Mouse (Mus musculus) ES-E14 (cell line): Measurements from ENCODE around the gene Chst15. TPM values are rescaled to one million over a fixed set of nuclear protein-coding genes. Genes with fewer than 3 reads are reported as not detected.

Source experiments
- DNase-seq: peaks from one replicate; pipeline ENCODE4 v3.0.0-alpha.2; 2013; ENCODE audit warnings: low read depth, low spot score
- H3K27ac ChIP-seq: 2 replicates; pipeline ENCODE4 v1.5.1; 2012; ENCODE audit warnings: low read depth, mild to moderate bottlenecking, low read length, moderate library complexity, mixed read lengths; ENCODE audit not compliant: poor library complexity, insufficient read depth, severe bottlenecking
- H3K36me3 ChIP-seq: 2 replicates; pipeline ENCODE4 v1.6.1; 2012; ENCODE audit warnings: mild to moderate bottlenecking, low read length, moderate library complexity, mixed read lengths; ENCODE audit not compliant: control insufficient read depth, poor library complexity, insufficient read depth, severe bottlenecking
- H3K4me1 ChIP-seq, 2 experiments: fragments of 150-350 bp in 1 of 2; sonication (generic) in 1 of 2; 2 replicates each; pipeline ENCODE4 v1.6.1; 2012; ENCODE audit warnings: low read length in 2 of 2, mild to moderate bottlenecking in 1 of 2, mixed read lengths in 1 of 2; ENCODE audit not compliant: control insufficient read depth in 2 of 2, insufficient read depth in 2 of 2, poor library complexity in 1 of 2
- H3K4me3 ChIP-seq, 2 experiments: fragments of 150-350 bp in 1 of 2; sonication (generic) in 1 of 2; 2 replicates each; pipeline ENCODE4 v1.5.1; 2012; ENCODE audit warnings: low read length in 2 of 2, low read depth in 1 of 2, mild to moderate bottlenecking in 1 of 2, mixed read lengths in 1 of 2; ENCODE audit not compliant: insufficient read depth in 1 of 2, poor library complexity in 1 of 2, severe bottlenecking in 1 of 2
- H3K9ac ChIP-seq: 2 replicates; pipeline ENCODE4 v1.6.1; 2012; ENCODE audit warnings: low read depth, mild to moderate bottlenecking, low read length, mixed read lengths; ENCODE audit not compliant: poor library complexity, insufficient read depth, severe bottlenecking
- H3K9me3 ChIP-seq: fragments of 150-350 bp; sonication (generic); 2 replicates; pipeline ENCODE4 v1.6.1; 2012; ENCODE audit warnings: low read depth, mild to moderate bottlenecking, low read length; ENCODE audit not compliant: control insufficient read depth, insufficient read depth
- CHD2 ChIP-seq: IDR thresholded peaks from 2 replicates; pipeline ENCODE4 v1.6.1; 2014; ENCODE audit warnings: mild to moderate bottlenecking, low read depth, low read length, inconsistent platforms
- HCFC1 ChIP-seq: IDR thresholded peaks from 2 replicates; pipeline ENCODE4 v1.6.1; 2012; ENCODE audit warnings: low read length, inconsistent platforms, borderline replicate concordance; ENCODE audit not compliant: insufficient read depth
- MAFK ChIP-seq: IDR thresholded peaks from 2 replicates; pipeline ENCODE4 v1.6.1; 2014; ENCODE audit warnings: mild to moderate bottlenecking, low read depth, low read length, inconsistent platforms; ENCODE audit not compliant: insufficient read depth
- ZC3H11A ChIP-seq: IDR thresholded peaks from 2 replicates; pipeline ENCODE4 v1.6.1; 2012; ENCODE audit warnings: low read depth, mild to moderate bottlenecking, inconsistent platforms, low read length, borderline replicate concordance
- ZNF384 ChIP-seq: IDR thresholded peaks from 2 replicates; pipeline ENCODE4 v1.6.1; 2012; ENCODE audit warnings: low read depth, low read length, inconsistent platforms
- in situ Hi-C, 2 experiments: fragments of 600-800 bp; cut with MboI; formaldehyde crosslinking; loops; one replicate each; pipeline ENCODE4 v1.15.1; 2025; ENCODE audit warnings: low sequenced_read_pairs in 2 of 2, inconsistent platforms in 1 of 2; ENCODE audit not compliant: unreplicated experiment in 2 of 2
- total RNA-seq: library from RNA; depleted of rRNA; stranded (reverse); fragments of 300-350 nt; gene quantifications from 2 replicates; pipeline ENCODE4 v1.2.3, GENCODE M21; 2012

Chst15 gene
- total RNA-seq, 1 experiment: 8.4 TPM

DNA sequence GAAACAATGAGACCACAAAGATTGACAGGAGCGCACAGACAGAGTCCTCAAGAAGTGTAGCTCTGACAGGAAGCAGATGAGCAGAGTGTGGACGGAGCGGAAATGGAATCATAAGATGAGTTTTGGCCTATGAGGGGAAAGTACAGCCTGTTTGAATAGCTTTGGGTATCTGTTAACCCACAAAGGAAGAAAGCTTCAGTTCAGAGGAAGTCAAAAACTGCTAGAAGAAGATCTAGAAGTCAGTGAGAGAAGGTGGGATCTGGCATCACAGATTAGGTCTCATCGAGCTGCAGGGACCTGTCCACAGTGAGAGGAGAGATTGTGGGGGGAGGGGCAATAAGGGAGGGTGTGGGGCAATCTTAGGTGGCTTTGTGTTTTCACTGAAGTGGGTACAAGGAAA, 18.3 kb upstream of the Chst15 start:
- Histone ChIP-seq H3K4me1 (no peaks in the 10 kb centered on the region), H3K27ac (no peak overlapping the region), H3K9me3 (no peaks in the 10 kb centered on the region), H3K36me3 (no peaks in the 10 kb centered on the region), H3K9ac (no peak overlapping the region), H3K4me3 (no peak overlapping the region)
- DNase-seq: no peak
- no peak for TF ChIP-seq ZC3H11A
- no peak for TF ChIP-seq ZNF384
- no peak for TF ChIP-seq MAFK
- TF ChIP-seq CHD2: no peak
- TF ChIP-seq HCFC1: no peak
- in situ Hi-C loops: no loop called here

DNA sequence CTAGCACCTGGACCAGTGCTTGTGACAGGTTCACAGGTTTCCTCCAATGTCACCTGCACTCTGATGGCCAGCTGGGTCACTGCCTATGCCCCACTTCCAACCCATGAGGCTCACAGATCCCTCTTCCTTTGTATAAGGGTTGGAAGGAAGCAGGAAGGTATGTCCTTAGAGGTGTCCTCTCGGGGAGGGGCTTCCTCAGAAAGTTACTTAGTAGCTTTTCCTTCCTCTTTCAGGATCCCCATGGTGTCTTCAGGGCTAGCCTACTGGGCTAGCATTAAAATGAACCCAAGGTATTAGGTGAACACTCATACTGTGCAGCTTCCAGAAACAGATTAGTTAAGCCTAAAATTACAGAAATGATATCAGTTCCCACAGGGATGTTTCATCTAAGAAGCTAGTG, 16.1 kb upstream of the Chst15 start:
- Histone ChIP-seq H3K4me3 (no peak overlapping the region), H3K27ac (no peak overlapping the region), H3K9me3 (no peaks in the 10 kb centered on the region), H3K36me3 (no peaks in the 10 kb centered on the region), H3K4me1 (no peaks in the 10 kb centered on the region), H3K9ac (no peak overlapping the region)
- TF ChIP-seq ZNF384 (no peak), HCFC1 (no peak), CHD2 (no peak), ZC3H11A (no peak), MAFK (no peak)
- in situ Hi-C loops: no loop called here
- no peak for DNase-seq

- Histone ChIP-seq H3K27ac (no peak overlapping the region), H3K9ac (no peak overlapping the region), H3K9me3 (no peaks in the 10 kb centered on the region), H3K4me3 (no peak overlapping the region), H3K4me1 (no peaks in the 10 kb centered on the region), H3K36me3 (no peaks in the 10 kb centered on the region)
- in situ Hi-C loops: no loop called here
- DNase-seq: no peak
- TF ChIP-seq MAFK: no peak
- no peak for TF ChIP-seq ZNF384
- TF ChIP-seq CHD2: no peak
- TF ChIP-seq ZC3H11A: no peak
- no peak for TF ChIP-seq HCFC1
Observed at GRCm38 (mm10) chr7:132332176-132332575, 15.1 kb upstream of the Chst15 start.

DNA sequence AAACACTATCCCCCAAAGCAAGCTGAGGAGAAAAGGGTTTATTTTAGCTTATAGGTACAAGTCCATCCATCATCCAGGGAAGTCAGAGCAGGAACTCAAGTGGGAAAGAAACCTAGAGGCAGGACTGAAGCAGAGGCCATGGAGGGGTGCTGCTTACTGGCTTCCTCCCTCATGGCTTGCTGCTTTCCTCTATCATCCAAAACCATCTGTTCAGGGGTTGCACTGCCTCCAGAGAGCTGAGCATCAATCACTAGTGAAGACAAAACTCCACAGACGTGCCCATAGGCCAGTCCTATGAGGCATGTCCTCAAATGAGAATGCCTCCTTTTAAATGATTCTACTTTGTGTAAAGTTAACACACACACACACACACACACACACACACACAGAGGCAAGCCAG, 13.2 kb upstream of the Chst15 start:
- in situ Hi-C loops: no loop called here
- DNase-seq: no peak
- H3K27ac ChIP-seq: no peak overlapping the region
- H3K36me3 ChIP-seq: no peaks in the 10 kb centered on the region
- TF ChIP-seq HCFC1: no peak
- no peak for TF ChIP-seq ZC3H11A
- no peak for TF ChIP-seq MAFK
- no peak for TF ChIP-seq ZNF384
- TF ChIP-seq CHD2: no peak
- no peaks in the 10 kb centered on the region for H3K4me1 ChIP-seq
- H3K4me3 ChIP-seq: no peak overlapping the region
- H3K9ac ChIP-seq: no peak overlapping the region
- no peaks in the 10 kb centered on the region for H3K9me3 ChIP-seq

DNA sequence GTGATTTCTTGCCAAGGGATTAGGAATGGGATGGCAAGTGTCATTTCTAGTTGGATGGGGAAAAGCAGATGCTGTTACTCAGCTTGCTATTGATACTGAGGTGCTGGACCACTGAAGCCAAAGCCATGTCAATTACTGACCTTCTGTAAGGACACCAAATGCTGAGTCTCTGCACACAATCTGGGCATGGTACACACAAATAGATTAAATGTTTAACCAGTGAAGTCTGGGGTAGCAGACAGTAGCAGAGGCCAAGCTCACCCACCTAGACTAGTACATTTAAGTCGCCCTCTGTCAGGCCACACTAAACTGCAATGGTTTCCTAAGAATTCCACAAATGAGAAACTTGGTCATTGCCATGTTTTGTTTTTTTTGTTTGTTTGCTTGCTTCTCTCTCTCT, 11.6 kb upstream of the Chst15 start:
- Histone ChIP-seq H3K36me3 (no peaks in the 10 kb centered on the region), H3K9me3 (no peaks in the 10 kb centered on the region), H3K4me3 (no peak overlapping the region), H3K9ac (no peak overlapping the region), H3K4me1 (no peaks in the 10 kb centered on the region), H3K27ac (no peak overlapping the region)
- no peak for DNase-seq
- TF ChIP-seq ZC3H11A: no peak
- TF ChIP-seq HCFC1: no peak
- no peak for TF ChIP-seq ZNF384
- no peak for TF ChIP-seq MAFK
- TF ChIP-seq CHD2: no peak
- in situ Hi-C loops: no loop called here
